Mouse (Mus musculus) kidney, adult 11 months (tissue): ENCODE data around the gene Rpl32.
A peak's percentile ranks its signal among the peaks of the same experiment; 100 is the strongest.

Source experiments
- DNase-seq: peaks from one replicate; pipeline ENCODE4 v3.0.0; 2022

Gene Rpl32

GRCm38 (mm10) chr6:115808488-115809231, at the start of gene Rpl32:
Rpl32 (minus strand) TSS chr6:115808747.
- peak; percentile 84 for DNase-seq

GRCm38 (mm10) chr6:115856361-115856745, 47.8 kb upstream of the Rpl32 start:
- no peak for DNase-seq

- no peak for DNase-seq
Observed at GRCm38 (mm10) chr6:115855733-115856360, 47.3 kb upstream of the Rpl32 start.

- DNase-seq, result no peak
Observed at GRCm38 (mm10) chr6:115854432-115854831, 45.9 kb upstream of the Rpl32 start.

- DNase-seq, result no peak
Observed at GRCm38 (mm10) chr6:115853985-115854384, 45.4 kb upstream of the Rpl32 start.

GRCm38 (mm10) chr6:115853091-115853813, 44.7 kb upstream of the Rpl32 start, which contains the start of the genes Mbd4 and Ift122:
Mbd4 (minus strand) TSS chr6:115853371.
Ift122 (plus strand) TSS chr6:115853470.
- DNase-seq, result peak; percentile 99

- no peak for DNase-seq
Observed at GRCm38 (mm10) chr6:115852446-115853090, 44.0 kb upstream of the Rpl32 start.

- no peak for DNase-seq
Observed at GRCm38 (mm10) chr6:115848598-115849304, 40.2 kb upstream of the Rpl32 start.

- DNase-seq, result peak; percentile 53
Observed at GRCm38 (mm10) chr6:115846640-115847411, 38.3 kb upstream of the Rpl32 start.

- no peak for DNase-seq
Observed at GRCm38 (mm10) chr6:115845006-115845405, 36.5 kb upstream of the Rpl32 start.

- no peak for DNase-seq
Observed at GRCm38 (mm10) chr6:115838745-115839144, 30.2 kb upstream of the Rpl32 start.

- DNase-seq, result peak; percentile 86
Observed at GRCm38 (mm10) chr6:115838161-115838597, 29.6 kb upstream of the Rpl32 start, which contains the start of gene Efcab12. Efcab12 (minus strand) TSS chr6:115838412.

GRCm38 (mm10) chr6:115833861-115834260, 25.3 kb upstream of the Rpl32 start:
- no peak for DNase-seq

- DNase-seq, result no peak
Observed at GRCm38 (mm10) chr6:115832152-115832850, 23.8 kb upstream of the Rpl32 start.

- no peak for DNase-seq
Observed at GRCm38 (mm10) chr6:115830779-115831601, 22.4 kb upstream of the Rpl32 start.

GRCm38 (mm10) chr6:115823850-115824464, 15.4 kb upstream of the Rpl32 start:
- peak; percentile 59 for DNase-seq

- no peak for DNase-seq
Observed at GRCm38 (mm10) chr6:115821216-115821993, 12.9 kb upstream of the Rpl32 start.

GRCm38 (mm10) chr6:115818129-115818528, 9.6 kb upstream of the Rpl32 start:
- no peak for DNase-seq

- DNase-seq, result no peak
Observed at GRCm38 (mm10) chr6:115815041-115815440, 6.5 kb upstream of the Rpl32 start.
